Mouse (Mus musculus) layer of hippocampus, postnatal 25 days (tissue): ENCODE measurements around the gene Thsd1. TPM values are rescaled to one million over a fixed set of nuclear protein-coding genes. Genes with fewer than 3 reads are reported as not detected.

Experiments used
- DNase-seq, 2 experiments: peaks; one replicate each; pipeline ENCODE4 v3.0.0; 2022; ENCODE audit warnings: mixed read lengths in 2 of 2, low spot score in 1 of 2; ENCODE audit errors: extremely low spot score in 1 of 2
- total RNA-seq, 2 experiments: library from RNA; stranded (reverse); gene quantifications; 2 replicates each; pipeline ENCODE4 v1.2.3; 2021

Thsd1 gene
- total RNA-seq, result 1 to 10 TPM; 3.7 to 4.1 TPM

DNA sequence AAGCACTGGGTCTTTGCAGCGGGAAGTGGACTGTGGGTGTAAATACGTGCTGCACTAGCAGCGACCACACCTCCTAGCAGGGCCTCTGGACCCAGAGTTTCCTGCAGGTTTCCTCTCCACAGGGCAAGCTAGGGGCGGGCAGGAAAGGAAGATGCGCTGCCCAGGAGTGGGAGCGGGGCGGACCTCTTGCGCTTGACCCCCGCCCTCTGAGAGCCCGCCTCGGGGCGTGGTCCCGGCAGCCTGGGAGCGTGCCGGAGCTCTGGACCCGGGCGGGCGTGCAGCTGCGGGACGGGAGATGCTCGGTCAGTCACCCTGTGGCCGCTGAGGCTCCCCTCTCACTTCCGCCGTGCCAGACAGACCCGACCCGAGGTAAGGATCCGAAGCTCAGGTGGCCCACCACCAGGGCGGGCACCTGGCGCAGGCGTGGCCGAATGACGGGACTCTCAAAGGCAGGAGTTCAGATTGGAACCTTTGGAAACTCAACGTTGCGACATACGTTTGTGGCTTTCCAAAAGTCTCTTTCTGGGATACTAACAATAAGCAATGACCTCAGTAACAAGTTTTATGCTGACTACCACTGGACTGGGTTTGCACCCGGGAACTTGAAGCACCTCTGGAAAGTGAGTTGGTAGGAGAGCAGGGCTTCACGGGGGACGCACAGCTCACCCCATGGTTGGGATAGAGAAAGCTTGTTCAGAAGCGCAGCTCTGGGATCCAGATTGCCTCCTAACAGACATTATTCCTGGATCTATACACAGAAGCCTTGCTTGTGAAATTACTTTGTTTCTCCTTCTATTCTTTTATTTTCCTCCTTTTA, at the start of gene Thsd1:
TSS of gene Thsd1 (plus strand) at position 253 of the 817 bp plus-strand sequence.
- peak in 1 of 2 experiments; percentile 4 for DNase-seq

DNA sequence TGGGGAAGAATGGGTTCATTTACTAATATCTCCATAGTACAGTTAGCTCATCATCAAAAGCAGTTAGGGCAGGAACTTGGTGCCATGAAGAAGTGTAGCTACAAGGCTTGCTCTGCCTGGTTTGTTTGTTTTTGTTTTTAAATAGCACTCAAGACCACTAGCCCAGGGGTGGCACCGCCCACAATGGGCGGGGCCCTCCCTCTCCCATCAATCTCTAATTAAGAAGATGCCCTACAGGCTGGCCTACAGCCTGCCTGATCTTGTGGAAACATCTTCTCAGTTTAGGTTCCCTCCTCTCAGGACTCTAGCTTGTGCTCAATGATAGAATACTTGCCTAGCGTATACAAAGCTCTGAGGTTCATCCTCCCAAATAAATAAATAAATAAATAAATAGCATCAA, 42.2 kb upstream of the Thsd1 start:
- no peak for DNase-seq

DNA sequence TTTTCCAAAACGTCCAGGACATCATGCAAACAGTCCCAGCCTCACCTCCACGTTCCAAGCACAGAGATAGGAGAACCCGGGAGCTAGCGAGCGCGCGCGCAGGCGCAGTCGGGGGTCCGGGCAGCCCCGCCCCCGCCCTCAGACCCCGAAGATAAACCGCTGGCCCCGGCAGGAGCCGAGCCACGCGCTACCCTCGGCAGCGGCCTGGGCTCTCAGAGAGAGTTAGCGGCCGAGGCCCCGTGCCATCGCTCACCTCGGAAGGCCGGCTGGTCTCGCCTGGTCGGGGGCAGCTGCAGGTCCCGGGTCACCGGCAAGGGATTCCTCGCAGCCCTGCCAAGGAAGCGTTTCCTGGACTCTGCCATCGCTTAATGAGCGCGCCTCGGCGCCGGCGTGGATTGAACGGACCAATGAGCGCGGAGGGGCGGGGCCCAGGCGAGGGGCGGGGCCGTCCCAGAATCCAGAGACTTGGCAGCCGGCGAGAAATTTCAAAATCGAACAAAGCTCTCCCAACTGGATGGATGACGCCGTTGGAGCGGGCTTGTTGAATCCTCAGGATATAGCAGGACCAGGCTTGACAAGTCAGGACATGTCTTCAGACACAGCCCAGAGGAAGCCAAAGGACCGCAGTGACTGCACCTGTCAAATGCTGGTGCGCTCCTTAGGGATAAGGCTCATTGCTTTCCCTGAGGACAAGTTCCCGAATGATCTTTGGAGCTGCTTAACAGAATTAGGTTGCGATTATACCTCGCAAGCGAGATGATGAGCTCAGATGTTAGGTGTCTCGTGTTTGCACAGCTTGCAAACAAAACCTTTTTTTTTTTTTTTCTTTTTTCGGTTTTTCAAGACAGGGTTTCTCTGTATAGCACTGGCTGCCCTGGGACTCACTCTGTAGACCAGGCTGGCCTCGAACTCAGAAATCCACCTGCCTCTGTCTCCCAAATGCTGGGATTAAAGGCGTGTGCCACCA, 41.4 kb upstream of the Thsd1 start, which contains the start of gene Ckap2:
TSS of gene Ckap2 (minus strand) at position 389 of the 967 bp plus-strand sequence.
- DNase-seq, result peak; percentile 74 to 77

DNA sequence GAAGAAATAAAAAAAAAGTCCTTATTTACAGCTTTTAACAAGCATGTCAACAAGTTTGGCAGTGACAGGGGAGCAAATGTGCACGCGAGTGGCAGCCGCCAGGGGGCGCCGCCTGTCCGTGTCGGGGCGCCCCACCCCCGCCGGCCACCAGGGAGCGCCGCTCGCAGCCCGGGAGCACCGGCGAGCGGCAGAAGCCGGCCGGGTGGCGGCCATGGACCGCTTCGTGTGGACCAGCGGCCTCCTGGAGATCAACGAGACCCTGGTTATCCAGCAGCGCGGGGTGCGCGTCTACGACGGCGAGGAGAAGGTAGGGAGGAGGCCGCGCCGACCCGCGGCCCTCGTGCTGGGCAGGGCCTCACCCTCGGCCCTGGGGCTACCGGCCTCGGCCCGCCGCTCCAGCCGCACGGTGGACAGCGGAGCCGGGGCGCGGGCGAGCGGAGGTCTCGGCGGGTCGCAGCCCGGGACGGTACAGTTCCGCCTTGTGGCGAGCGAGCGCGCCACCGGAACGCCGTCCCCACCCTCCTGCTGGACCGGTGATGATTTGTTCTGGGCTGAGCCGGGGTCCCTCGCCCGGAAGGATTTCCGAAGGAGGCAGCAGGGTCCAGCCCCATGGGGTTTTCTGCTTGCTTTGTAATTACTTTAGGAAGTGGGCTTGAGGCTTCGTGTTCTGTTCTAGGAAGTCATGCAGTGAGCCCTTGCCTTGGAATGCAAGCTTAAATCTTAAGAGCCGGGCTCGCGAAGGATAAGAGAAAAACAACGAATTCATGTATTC, 34.3 kb upstream of the Thsd1 start, which contains the start of gene Vps36:
TSS of gene Vps36 (plus strand) at position 150 of the 772 bp plus-strand sequence.
- DNase-seq, result peak; percentile 90 to 93

DNA sequence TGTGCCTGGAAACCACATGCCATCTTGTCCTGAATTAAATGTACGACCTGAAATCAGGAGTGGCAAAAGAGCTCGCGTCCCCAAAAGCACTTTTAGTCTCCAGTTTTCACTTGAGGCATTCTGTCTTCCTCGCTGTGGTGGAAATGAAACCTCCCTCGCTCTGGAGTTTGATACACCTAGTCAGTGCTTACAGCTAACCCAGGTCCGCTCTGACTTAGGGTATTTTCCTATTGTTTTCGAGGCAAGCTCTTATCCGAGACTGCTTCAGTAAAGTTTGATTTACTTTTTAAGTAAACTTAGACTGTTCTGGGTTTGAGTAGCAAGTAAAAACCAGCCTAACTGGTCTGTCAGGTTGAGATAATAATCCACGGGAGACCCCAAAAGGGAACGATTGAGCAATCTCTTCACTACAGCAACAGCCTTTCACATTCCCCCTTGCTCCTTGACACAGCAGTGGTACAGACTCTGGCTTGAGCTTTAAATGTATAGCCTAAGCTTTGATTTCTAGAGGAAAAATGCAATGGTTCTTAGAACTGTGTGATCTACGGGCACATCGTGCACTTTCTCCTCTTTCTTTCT, 33.6 kb upstream of the Thsd1 start:
- peak in 1 of 2 experiments; percentile 10 for DNase-seq

DNA sequence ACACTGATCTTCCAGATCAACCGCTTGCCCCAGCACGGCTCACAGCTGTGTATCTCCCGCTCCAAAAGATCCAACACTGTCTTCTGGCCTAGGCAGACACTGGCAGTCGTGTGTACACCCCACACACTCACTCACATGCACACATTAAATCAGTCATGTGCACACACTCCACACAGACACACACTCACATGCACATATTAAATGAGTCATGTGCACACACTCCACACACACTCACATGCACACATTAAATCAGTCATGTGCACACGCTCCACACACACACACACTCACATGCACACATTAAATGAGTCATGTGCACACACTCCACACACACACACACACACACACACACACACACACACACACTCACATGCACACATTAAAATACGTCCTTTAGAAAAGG, 29.2 kb upstream of the Thsd1 start:
- DNase-seq, result no peak

DNA sequence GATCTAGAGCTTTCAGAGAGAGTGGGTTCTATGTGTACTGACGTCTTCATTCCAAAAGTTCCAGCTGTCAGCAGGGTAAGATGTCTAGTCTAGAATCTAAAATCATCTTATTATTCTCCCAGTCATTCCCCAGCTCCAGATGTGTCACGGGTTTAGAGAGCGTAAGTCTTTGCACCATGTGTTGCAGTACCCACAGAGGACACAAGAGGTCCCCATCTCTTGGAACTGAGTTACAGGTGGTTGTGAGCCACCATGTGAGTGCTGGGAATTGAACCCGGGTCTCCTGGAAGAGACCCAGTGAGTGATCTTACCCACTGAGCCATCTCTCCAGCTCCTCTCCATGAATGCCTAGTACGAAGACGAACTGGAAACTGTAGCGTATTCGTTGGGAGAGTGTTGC, 27.6 kb upstream of the Thsd1 start:
- DNase-seq, result no peak

DNA sequence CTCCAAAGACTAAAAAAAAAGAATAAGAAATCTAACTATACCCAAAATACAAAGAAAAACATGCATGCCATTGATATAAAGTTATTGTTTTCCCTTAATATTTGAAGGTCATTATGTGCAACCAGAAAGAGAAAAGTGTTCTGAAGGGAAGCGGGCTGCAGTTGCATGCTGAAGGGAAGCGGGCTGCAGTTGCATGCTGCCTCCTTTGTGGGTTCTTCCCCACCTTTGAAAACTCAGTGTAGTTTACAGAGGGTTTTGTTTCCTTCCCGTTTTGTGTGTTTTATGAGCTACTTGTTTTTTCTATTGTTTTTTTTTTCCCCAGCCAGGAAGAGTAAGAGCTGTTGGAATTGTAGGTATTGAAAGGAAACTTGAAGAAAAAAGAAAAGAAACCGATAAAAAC, 19.6 kb upstream of the Thsd1 start:
- DNase-seq, result no peak

DNA sequence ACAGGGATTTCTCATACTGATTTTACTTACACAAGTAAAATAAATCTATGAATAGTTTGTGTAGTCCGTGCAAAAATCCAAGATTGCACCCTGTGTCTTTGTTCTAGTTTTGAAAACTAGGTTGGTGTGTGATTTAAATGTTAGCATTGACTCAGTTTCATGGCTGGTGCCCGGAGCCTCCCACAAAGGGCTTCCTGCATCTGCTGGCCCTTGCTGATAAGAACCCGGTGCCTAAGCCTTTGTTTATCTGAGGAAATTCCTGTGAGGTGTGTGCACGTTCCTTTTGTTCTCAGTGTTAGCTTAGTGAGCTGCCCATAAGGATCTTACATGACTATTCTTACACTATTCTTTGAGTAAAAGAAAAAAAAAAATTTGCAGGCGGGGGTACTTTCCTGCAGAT, 18.1 kb upstream of the Thsd1 start:
- DNase-seq, result no peak

DNA sequence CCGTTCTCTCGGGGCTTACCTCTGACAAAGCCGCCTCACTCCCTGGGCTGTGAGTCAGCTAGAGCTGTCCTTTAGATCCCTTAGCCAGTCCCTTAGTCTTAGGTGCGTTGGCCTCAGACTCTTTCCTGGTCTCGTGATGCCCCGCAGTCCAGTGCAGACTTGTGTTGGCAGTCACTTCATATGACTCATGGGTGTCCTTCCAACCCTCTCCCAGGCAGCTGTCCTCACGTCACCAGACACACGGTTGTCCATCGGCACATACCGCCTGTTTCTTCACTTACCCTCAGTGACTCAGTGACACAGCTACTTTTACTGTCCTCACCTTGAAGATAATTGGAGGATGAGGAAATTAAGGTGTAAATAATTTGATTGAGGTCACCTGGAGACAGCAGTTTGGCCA, 12.3 kb upstream of the Thsd1 start:
- no peak for DNase-seq

DNA sequence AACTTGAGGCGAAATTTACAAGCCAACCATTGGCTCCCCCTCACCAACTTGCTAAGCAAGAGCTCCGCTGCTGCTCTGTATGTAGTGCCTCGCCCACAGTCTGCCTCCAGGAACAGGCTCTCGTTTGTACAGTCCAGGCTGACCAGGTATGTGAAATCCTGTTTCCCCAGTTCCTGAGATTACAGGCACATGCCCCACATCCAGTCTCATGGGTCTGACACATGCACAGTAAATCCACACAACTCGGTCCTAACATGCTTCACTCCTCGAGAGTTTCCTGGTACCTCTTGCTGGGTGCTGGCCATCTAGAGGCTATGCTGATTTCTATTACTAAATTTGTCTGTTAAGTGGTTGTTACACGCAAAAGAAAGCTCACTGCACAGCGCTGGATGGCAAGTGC, 752 bp upstream of the Thsd1 start:
- DNase-seq, result no peak

DNA sequence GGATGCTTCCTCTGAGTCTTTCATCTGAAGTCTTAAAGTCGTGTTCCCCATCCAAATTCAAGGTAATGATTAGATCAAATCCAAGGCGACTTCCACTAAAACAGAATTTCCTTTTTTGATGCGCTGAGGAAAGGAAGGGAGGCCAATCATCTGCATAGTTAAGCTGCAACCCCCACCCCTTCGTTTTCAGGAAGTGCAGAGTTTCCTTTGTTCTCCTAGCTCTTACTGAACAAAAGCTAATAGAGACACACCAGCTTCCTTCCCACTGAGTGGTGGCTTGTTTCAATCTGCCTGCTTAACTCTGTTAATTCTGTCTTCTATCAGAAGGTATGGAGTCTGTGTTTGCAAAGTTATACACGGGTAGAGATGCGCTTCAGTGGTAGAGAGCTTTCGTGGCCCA, 1.5 kb downstream of the Thsd1 start:
- no peak for DNase-seq

DNA sequence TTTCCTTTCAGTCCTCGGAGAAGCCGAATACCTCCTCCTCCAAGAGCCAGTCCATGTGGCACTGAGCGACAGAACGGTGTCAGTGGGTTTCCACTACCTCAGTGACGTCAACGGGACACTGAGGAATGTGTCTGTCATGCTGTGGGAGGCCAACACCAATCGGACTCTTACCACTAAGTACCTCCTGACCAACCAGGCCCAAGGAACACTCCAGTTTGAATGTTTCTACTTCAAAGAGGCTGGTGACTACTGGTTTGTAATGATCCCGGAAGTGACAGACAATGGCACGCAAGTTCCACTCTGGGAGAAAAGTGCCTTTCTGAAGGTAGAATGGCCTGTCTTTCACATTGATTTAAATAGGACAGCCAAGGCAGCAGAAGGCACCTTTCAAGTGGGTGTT, 15.9 kb downstream of the Thsd1 start:
- no peak for DNase-seq

DNA sequence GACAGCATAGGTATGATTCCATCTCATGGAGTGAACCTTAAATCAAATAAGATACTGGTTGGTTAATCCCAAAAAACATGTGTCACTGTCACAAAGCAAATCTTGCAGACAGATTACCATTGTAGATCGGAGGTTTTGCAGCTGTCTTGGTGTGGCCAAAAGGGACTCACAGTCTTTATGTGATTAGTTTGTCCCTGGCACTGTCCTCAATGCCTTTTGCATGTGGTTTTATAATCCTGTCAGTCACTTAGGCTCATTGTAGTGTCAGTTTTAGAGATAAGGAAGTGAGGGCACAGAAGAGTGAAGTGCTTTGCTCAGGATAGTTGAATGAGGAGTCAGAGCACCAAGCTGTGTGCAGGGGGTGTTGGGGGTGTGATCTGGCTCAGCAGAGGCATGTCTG, 18.6 kb downstream of the Thsd1 start:
- no peak for DNase-seq

DNA sequence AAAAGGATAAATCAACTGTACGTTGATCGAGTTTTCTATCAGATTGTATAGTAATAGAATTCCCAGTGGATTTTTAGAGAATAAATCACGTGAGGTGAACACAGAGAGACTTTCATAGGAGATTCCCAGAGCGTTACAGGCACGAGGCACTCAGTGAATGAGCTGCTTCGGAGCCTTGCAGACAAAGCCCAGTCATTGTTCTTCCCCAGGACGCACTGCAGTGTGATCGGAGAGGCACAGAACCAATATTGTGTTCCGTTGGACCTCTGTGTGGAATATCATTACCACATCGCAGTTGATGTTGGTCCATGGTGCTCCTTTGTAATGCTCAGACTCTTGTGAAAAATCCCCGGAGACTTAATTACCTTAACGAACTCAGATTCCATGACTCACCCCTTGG, 20.8 kb downstream of the Thsd1 start:
- no peak for DNase-seq

DNA sequence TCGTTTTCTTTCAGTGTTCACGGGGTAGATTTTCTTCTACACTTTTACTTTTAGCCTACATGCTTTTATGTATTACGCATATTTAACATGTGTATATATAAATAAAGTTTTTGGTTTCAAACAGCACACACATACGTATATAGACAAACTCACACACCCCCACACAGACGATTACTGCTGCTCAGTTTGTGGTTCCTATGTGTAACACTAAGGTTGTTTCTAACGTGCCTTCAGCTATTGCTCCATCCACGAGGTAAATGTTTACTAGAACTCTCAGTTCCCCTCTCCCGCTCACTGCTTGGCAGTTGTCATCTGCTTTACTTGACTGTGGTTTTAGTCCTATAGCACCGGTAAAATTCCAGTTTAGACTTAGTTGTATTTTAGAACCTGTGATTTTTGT, 22.0 kb downstream of the Thsd1 start:
- no peak for DNase-seq

DNA sequence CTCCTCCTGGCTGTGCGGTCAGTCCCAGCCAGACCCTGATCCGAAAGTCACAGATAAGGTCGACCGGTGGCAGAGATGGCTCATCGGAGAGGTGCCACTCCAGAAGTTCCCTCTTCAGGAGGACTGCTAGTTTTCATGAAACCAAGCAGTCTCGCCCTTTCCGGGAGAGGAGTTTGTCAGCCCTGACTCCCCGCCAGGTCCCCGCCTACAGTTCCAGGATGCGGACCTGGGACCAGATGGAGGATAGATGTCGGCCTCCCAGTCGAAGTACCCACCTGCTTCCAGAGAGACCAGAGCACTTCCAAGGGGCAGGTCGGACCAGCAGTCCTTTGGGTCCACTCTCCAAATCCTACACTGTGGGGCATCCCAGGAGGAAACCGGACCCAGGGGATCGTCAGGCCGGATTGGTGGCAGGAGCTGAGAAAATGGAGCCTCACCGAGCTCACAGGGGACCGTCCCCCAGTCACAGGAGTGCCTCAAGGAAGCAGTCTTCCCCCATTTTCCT, 31.9 kb downstream of the Thsd1 start:
- no peak for DNase-seq

DNA sequence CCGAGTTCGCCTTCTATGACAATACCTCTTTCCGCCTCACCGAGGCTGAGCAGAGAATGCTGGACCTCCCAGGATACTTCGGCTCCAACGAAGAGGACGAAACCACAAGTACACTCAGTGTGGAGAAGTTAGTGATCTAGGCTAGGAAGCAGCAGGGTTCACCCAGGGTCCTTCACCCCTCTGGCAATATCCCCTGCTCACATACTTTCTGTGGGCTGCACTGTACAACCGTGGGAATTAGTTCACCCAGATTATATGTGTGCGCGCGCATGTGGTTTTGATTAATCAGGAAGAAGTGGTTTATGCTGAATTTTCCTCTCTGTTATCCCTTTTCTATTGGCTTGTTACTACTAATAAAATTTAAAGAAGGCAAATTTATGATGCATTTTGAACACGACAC, 32.4 kb downstream of the Thsd1 start:
- no peak for DNase-seq

DNA sequence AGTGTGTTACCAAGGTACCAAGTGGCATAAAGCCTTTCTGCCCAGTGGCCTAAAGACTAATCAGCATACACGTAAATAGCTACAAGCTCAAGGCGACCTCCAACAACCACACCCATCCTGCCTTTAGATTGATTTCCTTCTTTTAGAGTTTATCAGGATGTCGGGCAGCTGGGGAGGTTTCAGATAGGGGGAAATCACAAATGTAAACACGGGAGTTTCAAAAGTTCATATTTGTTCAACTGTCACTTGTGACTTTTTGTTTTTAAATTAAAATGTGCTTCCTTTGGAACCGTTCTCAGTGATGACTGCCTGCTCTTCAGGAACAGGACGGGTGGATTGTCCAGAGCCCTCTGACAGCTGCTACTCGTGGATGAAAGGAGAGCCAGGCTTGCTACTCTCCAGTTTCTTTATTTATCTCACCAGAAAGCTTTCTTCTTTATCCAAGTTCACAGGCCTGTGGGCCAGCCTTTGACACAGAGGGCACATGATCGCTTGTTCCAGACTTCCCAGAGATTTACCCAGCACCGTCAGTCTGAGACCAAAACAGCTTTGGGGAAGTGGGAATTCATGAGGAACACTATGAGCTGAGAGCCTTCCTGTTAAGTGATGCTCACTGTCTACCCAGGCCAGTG, 33.1 kb downstream of the Thsd1 start:
- no peak for DNase-seq
